Mouse (Mus musculus) G1E (cell line): ENCODE data around the gene Cyp46a1. TPM values are rescaled to one million over a fixed set of nuclear protein-coding genes. Genes with fewer than 3 reads are reported as not detected.

Source experiments
- ATAC-seq: 2 replicates; pipeline ENCODE4 v1.8.0; 2016; ENCODE audit warnings: mild to moderate bottlenecking; ENCODE audit not compliant: insufficient number of reproducible peaks, poor library complexity, low FRiP score, severe bottlenecking; ENCODE audit errors: extremely low read depth
- DNase-seq: peaks from one replicate; pipeline ENCODE4 v3.0.0; 2012; ENCODE audit warnings: low spot score
- H3K27me3 ChIP-seq: 2 replicates; pipeline ENCODE4 v1.6.1; 2012; ENCODE audit warnings: mild to moderate bottlenecking, low read length, inconsistent platforms; ENCODE audit not compliant: insufficient read depth
- H3K36me3 ChIP-seq: replicated peaks from 2 replicates; pipeline ENCODE3; 2012; ENCODE audit warnings: mild to moderate bottlenecking, inconsistent platforms
- H3K4me1 ChIP-seq: 2 replicates; pipeline ENCODE4 v1.6.1; 2012; ENCODE audit warnings: low read depth, low read length, inconsistent platforms, mixed read lengths; ENCODE audit not compliant: insufficient read depth
- H3K4me3 ChIP-seq: 2 replicates; pipeline ENCODE4 v1.5.1; 2012; ENCODE audit warnings: low read depth, mild to moderate bottlenecking, inconsistent platforms, low read length, moderate library complexity, mixed read lengths
- H3K9me3 ChIP-seq: replicated peaks from 2 replicates; pipeline ENCODE4 v1.6.1; 2012; ENCODE audit warnings: inconsistent platforms
- CTCF ChIP-seq: IDR thresholded peaks from 2 replicates; pipeline ENCODE4 v1.5.1; 2012; ENCODE audit warnings: low read depth, low read length, inconsistent platforms, mixed read lengths
- GATA1 ChIP-seq: IDR thresholded peaks from 2 replicates; pipeline ENCODE4 v1.6.1; 2012; ENCODE audit warnings: borderline replicate concordance, low read length, inconsistent platforms, mixed read lengths
- GATA2 ChIP-seq: IDR thresholded peaks from 2 replicates; pipeline ENCODE4 v1.6.1; 2012; ENCODE audit warnings: low read depth, low read length, inconsistent platforms, borderline replicate concordance
- POLR2AphosphoS5 ChIP-seq: IDR thresholded peaks from 2 replicates; pipeline ENCODE4 v1.6.1; 2012; ENCODE audit warnings: low read depth, low read length, inconsistent platforms; ENCODE audit not compliant: insufficient replicate concordance
- TAL1 ChIP-seq: conservative IDR thresholded peaks from 2 replicates; pipeline ENCODE4 v1.6.1; 2012; ENCODE audit warnings: low read depth, low read length, inconsistent platforms, mixed read lengths
- polyA plus RNA-seq: library from polyadenylated mRNA; stranded (reverse); fragments of >175 nt; gene quantifications from 2 replicates; pipeline ENCODE4 v1.2.3, GENCODE M21; 2012
- total RNA-seq, 2 experiments: library from RNA; stranded (forward) in 1 of 2; stranded (reverse) in 1 of 2; fragments of 200-1000 nt in 1 of 2; fragments of >200 nt in 1 of 2; fragmentation: Nextera tagmentation in 1 of 2; gene quantifications; 2 replicates each; pipeline ENCODE4 v1.2.3; 2014 to 2017

Gene Cyp46a1
- total and polyA plus RNA-seq, 3 experiments, result 0.55 TPM; not detected in 2

DNA sequence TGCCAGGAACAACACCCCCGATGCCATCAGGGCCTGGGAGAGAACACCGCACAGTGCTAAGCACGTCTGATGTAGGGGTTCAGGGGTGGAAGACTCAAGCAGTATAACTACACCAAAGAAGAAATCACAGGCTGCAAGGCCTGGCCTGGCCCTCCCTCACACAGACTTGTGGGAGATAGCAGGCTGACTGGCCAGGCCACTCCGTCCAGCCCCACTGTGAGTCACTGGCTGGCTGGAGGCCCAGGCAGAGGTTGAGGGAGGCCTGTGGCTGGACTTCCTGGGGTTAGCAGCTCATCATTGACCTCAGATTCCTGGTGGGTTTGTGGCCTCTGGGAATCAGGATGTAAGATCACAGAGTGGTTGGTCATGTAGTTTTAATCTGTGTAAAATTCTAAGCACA is 59.5 kb downstream of the Cyp46a1 start:
- no peak for ATAC-seq
- Histone ChIP-seq H3K9me3 (peaks cover 96% of the 10 kb centered on the region), H3K36me3 (no peaks in the 10 kb centered on the region), H3K4me3 (no peak overlapping the region), H3K4me1 (no peaks in the 10 kb centered on the region), H3K27me3 (no peaks in the 10 kb centered on the region)
- no peak for DNase-seq
- TF ChIP-seq CTCF, result no peak
- TF ChIP-seq GATA2, result no peak
- TF ChIP-seq GATA1, result no peak
- TF ChIP-seq TAL1, result no peak
- no peak for TF ChIP-seq POLR2AphosphoS5

DNA sequence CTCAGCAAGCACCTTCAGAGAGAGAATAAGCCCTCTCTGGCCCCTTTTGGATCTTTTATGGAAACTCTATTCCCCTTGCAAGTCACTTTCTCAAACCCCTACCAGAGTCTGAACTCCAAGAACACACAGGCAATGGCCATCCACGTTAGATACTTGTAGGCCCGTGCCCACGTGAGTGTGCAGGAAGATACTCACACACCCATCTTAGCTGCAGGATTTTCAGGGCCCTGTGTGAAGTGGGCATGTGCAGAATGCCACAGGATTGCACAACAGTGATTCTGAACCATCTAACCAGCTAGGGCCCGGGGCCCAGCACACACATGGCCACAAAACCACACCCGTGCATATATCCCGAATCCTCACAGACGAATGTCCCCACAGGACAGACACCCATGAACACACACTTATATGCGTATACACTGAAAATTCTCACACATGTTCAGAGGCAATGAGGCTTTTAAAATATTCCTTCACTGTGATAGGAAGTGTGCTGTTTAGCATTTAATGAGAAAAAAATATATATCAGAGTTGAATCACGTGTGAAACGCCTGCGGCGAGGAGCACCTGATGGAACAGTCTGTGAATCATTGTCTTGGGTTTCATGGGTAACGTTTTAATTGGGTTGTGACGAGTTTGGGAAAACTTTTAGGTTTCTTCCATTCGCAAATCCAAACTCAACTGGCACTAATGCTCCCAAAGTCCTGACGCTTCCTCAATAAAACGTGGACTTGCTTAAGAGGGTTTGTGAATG is 60.5 kb downstream of the Cyp46a1 start:
- ATAC-seq, result no peak
- Histone ChIP-seq H3K27me3 (no peaks in the 10 kb centered on the region), H3K4me1 (no peaks in the 10 kb centered on the region), H3K36me3 (no peaks in the 10 kb centered on the region), H3K9me3 (peaks cover 95% of the 10 kb centered on the region), H3K4me3 (no peak overlapping the region)
- no peak for DNase-seq
- TF ChIP-seq POLR2AphosphoS5 (no peak), CTCF (no peak), TAL1 (no peak), GATA1 (no peak), GATA2 (no peak)

- H3K27me3 ChIP-seq, result no peaks in the 10 kb centered on the region
- no peak overlapping the region for H3K4me3 ChIP-seq
- TF ChIP-seq CTCF (no peak), GATA1 (no peak), GATA2 (no peak), TAL1 (no peak)
- H3K4me1 ChIP-seq, result no peaks in the 10 kb centered on the region
- ATAC-seq (no peak), DNase-seq (no peak)
- no peaks in the 10 kb centered on the region for H3K36me3 ChIP-seq
- peaks cover 96% of the 10 kb centered on the region for H3K9me3 ChIP-seq
Observed at GRCm38 (mm10) chr12:108395285-108395660, 61.1 kb downstream of the Cyp46a1 start.

DNA sequence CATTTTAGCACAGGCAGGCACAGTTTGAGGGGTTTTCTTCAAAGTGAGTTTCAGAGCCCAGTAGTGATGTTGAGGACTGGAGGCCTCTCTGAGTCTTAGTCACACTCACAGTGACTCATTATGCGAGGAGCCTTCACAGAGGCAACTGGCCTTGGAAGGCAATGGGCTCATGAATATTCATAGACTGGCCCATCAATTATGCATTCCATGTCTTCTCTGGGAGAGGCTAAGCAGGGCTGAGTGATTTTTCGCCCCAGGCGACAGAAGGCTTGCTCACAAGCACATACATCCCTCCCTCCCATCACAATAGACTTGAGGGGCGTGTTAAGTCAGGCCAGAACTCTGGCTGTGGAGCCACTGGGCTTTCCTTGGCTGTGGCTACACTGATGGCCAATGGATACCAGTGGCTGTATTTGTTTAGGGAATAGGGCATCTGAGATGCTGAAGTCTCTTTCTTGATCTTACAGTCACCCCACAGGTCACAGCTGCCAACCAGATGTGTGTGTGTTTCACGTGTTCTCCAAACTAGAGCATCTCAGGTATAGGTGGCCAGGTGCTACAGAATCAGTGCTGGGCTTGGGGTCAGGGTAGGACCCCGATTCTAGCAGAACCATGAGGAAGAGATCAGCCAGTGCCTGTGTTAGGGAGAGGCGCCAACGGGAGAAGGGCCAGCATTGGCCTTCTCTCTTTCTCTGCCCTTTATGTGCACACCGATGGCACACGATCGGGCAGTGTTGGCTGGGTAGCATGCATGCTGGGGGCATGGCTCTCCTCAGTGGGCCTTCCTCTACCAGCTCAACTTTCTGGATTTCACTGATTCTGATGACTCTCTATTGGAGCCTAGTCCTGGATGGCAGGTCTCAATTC is 62.1 kb downstream of the Cyp46a1 start:
- peaks cover 95% of the 10 kb centered on the region for H3K9me3 ChIP-seq
- peak overlapping the region; percentile 2; the same call in 1 of the 2 replicates for H3K4me3 ChIP-seq
- H3K27me3 ChIP-seq, result no peaks in the 10 kb centered on the region
- ATAC-seq, result no peak
- no peaks in the 10 kb centered on the region for H3K4me1 ChIP-seq
- no peak for DNase-seq
- H3K36me3 ChIP-seq, result no peaks in the 10 kb centered on the region
- TF ChIP-seq GATA1 (no peak), GATA2 (no peak), TAL1 (no peak), POLR2AphosphoS5 (no peak), CTCF (no peak)

DNA sequence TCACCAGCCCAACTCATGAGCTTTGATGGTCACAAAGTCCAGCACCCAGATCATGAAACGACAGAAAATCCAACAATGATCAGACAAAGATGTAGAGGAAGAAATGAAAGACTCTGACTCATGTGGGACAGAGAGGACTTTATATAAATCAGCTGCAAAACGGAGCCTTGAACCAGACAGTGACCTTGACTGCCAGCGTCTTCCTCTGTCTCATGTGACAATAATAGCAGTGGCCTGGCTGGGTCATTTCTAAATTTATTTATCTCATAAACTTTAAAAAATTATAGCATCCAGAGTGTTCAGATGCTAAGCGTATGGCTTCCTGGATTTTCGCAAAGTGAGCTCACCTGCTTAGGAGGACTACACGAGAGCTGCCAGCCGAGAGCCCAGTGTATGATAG is 64.5 kb downstream of the Cyp46a1 start:
- Histone ChIP-seq H3K27me3 (no peaks in the 10 kb centered on the region), H3K4me1 (no peaks in the 10 kb centered on the region)

DNA sequence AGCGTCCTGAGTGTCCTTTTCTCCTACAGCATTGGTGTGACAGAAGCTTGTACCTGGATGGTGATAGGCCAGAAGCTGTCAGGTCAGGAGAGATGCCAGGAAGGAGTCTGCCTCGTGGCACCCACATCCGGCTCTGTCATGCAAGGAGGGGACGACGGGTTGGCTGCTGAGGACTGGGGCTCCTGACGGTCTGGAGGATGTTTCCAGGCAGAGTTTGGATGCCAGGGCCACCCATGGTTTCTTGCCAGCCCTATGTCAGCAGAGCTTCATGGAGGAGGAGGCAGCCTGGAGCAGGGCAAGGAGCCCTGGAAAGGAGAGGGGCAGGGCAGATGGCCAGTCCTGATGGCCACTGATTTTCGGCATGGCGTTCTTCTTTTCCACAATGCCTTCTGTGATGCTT is 65.0 kb downstream of the Cyp46a1 start:
- TF ChIP-seq POLR2AphosphoS5, result no peak
- no peak for TF ChIP-seq CTCF
- no peak for TF ChIP-seq TAL1
- TF ChIP-seq GATA2, result no peak
- no peak for TF ChIP-seq GATA1
- Histone ChIP-seq H3K36me3 (no peaks in the 10 kb centered on the region), H3K27me3 (no peaks in the 10 kb centered on the region), H3K4me3 (no peak overlapping the region; the same call in 1 of the 2 replicates), H3K9me3 (peaks cover 91% of the 10 kb centered on the region), H3K4me1 (no peaks in the 10 kb centered on the region)
- ATAC-seq (no peak), DNase-seq (no peak)

More for the DNA sequence above, 64.5 kb downstream of the Cyp46a1 start:
- peaks cover 90% of the 10 kb centered on the region for H3K9me3 ChIP-seq
- H3K36me3 ChIP-seq, result no peaks in the 10 kb centered on the region
- no peak for DNase-seq
- ATAC-seq, result no peak
- TF ChIP-seq GATA2 (no peak), POLR2AphosphoS5 (no peak), GATA1 (no peak), TAL1 (no peak), CTCF (no peak)
- no peak overlapping the region; the same call in 1 of the 2 replicates for H3K4me3 ChIP-seq
